Mouse (Mus musculus) stomach, embryonic 16.5 days (tissue): ENCODE measurements around the gene Nsd2. TPM values are rescaled to one million over a fixed set of nuclear protein-coding genes. Genes with fewer than 3 reads are reported as not detected.

Experiments
- ATAC-seq: fragments of 200-750 bp; cut with Nextera tagmentation; 2 replicates; pipeline ENCODE4 v1.8.0; 2017; ENCODE audit warnings: moderate number of reproducible peaks, moderate TSS enrichment; ENCODE audit not compliant: insufficient read depth, low FRiP score
- H3K27ac ChIP-seq: fragments of 300-500 bp; sonication (generic); 2 replicates; pipeline ENCODE4 v1.5.1; 2014; ENCODE audit warnings: low read length
- H3K27me3 ChIP-seq: fragments of 300-500 bp; sonication (generic); 2 replicates; pipeline ENCODE4 v1.6.1; 2014; ENCODE audit warnings: low read length, control low read depth, mixed read lengths; ENCODE audit not compliant: control insufficient read depth, insufficient read depth
- H3K36me3 ChIP-seq: fragments of 300-500 bp; sonication (generic); 2 replicates; pipeline ENCODE4 v1.6.1; 2014; ENCODE audit warnings: low read length; ENCODE audit not compliant: control insufficient read depth, insufficient read depth
- H3K4me1 ChIP-seq: fragments of 300-500 bp; sonication (generic); 2 replicates; pipeline ENCODE4 v1.6.1; 2014; ENCODE audit warnings: low read length, control low read depth, mixed read lengths; ENCODE audit not compliant: control insufficient read depth, insufficient read depth
- H3K4me2 ChIP-seq: fragments of 300-500 bp; sonication (generic); 2 replicates; pipeline ENCODE4 v1.6.1; 2014; ENCODE audit warnings: low read depth, low read length, mixed read lengths
- H3K4me3 ChIP-seq: fragments of 300-500 bp; sonication (generic); replicated peaks from 2 replicates; pipeline ENCODE4 v1.5.1; 2014; ENCODE audit warnings: mild to moderate bottlenecking, low read length
- H3K9ac ChIP-seq: fragments of 300-500 bp; sonication (generic); 2 replicates; pipeline ENCODE4 v1.6.1; 2014; ENCODE audit warnings: low read length
- H3K9me3 ChIP-seq: fragments of 300-500 bp; sonication (generic); replicated peaks from 2 replicates; pipeline ENCODE4 v1.6.1; 2016; ENCODE audit warnings: low read length, control low read depth; ENCODE audit not compliant: control insufficient read depth
- WGBS: fragments of 180-500 bp; shearing (Covaris S2); extraction: QIAGEN DNeasy Blood & Tissue Kit; methylation state at CpG from one replicate; pipeline ENCODE4 v1.1.7; 2014; 5-methylcytosine and 5-hydroxymethylcytosine counted together
- polyA plus RNA-seq: library from polyadenylated mRNA; unstranded; fragments of >200 nt; fragmentation: Nextera tagmentation; extraction: Ambion mirVana; gene quantifications from 2 replicates; pipeline ENCODE4 v1.2.1, GENCODE M21; 2015

Nsd2 gene
- polyA plus RNA-seq, 1 experiment from 2014 or later: 29.9 TPM

- Histone ChIP-seq H3K9ac (no peak overlapping the region), H3K4me1 (no peaks in the 10 kb centered on the region), H3K9me3 (no peaks in the 10 kb centered on the region), H3K36me3 (no peaks in the 10 kb centered on the region), H3K27ac (no peak overlapping the region), H3K4me3 (no peak overlapping the region), H3K4me2 (no peak overlapping the region), H3K27me3 (no peaks in the 10 kb centered on the region)
- ATAC-seq: no peak
- WGBS: 87% methylated on average over 3 of the region's 3 CpGs
These were observed 9.4 kb downstream of the Nsd2 start for GRCm38 (mm10) chr5:33829958-33830357.

- Histone ChIP-seq H3K36me3 (no peaks in the 10 kb centered on the region), H3K9me3 (no peaks in the 10 kb centered on the region), H3K27me3 (no peaks in the 10 kb centered on the region), H3K4me1 (no peaks in the 10 kb centered on the region), H3K9ac (no peak overlapping the region), H3K4me3 (no peak overlapping the region), H3K4me2 (no peak overlapping the region), H3K27ac (no peak overlapping the region)
- no peak for ATAC-seq
- WGBS: 72% methylated on average over 1 of the region's 1 CpGs
These were observed 10.3 kb downstream of the Nsd2 start for GRCm38 (mm10) chr5:33830832-33831231.

- no peak overlapping the region for H3K4me2 ChIP-seq
- H3K9me3 ChIP-seq: no peaks in the 10 kb centered on the region
- H3K4me1 ChIP-seq: no peaks in the 10 kb centered on the region
- ATAC-seq: no peak
- H3K9ac ChIP-seq: no peak overlapping the region
- 79% methylated on average over 1 of the region's 1 CpGs for WGBS
- no peaks in the 10 kb centered on the region for H3K27me3 ChIP-seq
- H3K4me3 ChIP-seq: no peak overlapping the region
- H3K36me3 ChIP-seq: peaks cover 4% of the 10 kb centered on the region
- H3K27ac ChIP-seq: no peak overlapping the region
These were observed 20.8 kb downstream of the Nsd2 start for GRCm38 (mm10) chr5:33841331-33841730.

DNA sequence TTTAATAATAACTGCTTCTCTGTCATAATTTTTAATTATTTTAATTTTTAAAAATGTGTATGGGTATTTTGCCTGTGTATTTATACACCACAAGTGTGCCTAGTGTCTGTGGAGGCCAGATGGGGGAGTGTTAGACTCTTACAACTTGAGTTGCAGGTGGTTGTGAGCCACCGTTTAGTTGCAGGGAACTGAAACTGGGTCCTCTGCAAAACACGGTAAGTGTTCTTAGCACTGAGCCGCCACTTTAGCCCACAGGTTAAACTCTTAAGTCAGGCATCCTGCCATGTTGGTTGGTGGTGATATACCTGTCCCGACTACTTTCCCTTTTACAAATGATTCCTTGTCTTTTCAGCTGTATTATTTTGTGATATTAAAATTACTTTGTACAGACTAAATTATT lies 22.0 kb downstream of the Nsd2 start:
- H3K4me3 ChIP-seq: no peak overlapping the region
- no peaks in the 10 kb centered on the region for H3K9me3 ChIP-seq
- 88% methylated on average over 4 of the region's 4 CpGs for WGBS
- peaks cover 6% of the 10 kb centered on the region for H3K36me3 ChIP-seq
- H3K9ac ChIP-seq: no peak overlapping the region
- H3K27ac ChIP-seq: no peak overlapping the region
- no peak for ATAC-seq
- no peak overlapping the region for H3K4me2 ChIP-seq
- H3K27me3 ChIP-seq: no peaks in the 10 kb centered on the region
- H3K4me1 ChIP-seq: no peaks in the 10 kb centered on the region

DNA sequence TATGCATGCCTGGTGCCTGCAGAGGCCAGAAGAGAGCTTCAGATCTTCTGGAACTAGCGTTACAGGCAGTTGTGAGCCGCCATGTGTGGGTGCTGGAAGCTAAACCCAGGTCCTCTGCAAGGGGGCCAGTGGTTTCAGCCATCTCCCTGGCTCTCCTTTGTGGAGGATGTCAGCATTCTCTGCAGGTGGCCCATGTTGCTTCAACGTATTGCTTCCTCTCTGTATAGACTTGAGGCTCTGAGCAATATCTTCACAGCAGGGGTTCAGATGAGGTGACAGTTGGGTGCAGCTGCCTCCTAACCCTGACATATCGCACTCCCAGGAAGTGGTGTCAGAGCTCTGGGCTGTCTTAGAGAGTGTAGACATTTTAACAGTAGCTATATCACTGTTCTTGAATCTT lies 30.9 kb downstream of the Nsd2 start:
- no peaks in the 10 kb centered on the region for H3K9me3 ChIP-seq
- WGBS: 96% methylated on average over 4 of the region's 4 CpGs
- no peak overlapping the region for H3K9ac ChIP-seq
- H3K27me3 ChIP-seq: no peaks in the 10 kb centered on the region
- no peak overlapping the region for H3K4me2 ChIP-seq
- ATAC-seq: no peak
- H3K27ac ChIP-seq: no peak overlapping the region
- peaks cover 9% of the 10 kb centered on the region; the same call in 1 of the 2 replicates for H3K36me3 ChIP-seq
- no peak overlapping the region for H3K4me3 ChIP-seq
- no peaks in the 10 kb centered on the region for H3K4me1 ChIP-seq

GRCm38 (mm10) chr5:33853086-33853485 lies 32.6 kb downstream of the Nsd2 start:
- Histone ChIP-seq H3K27ac (no peak overlapping the region), H3K4me1 (no peaks in the 10 kb centered on the region), H3K9me3 (no peaks in the 10 kb centered on the region), H3K27me3 (no peaks in the 10 kb centered on the region), H3K9ac (no peak overlapping the region), H3K4me2 (no peak overlapping the region), H3K36me3 (peaks cover 11% of the 10 kb centered on the region; the same call in 1 of the 2 replicates), H3K4me3 (no peak overlapping the region)
- no peak for ATAC-seq
- WGBS: 94% methylated on average over 1 of the region's 1 CpGs

DNA sequence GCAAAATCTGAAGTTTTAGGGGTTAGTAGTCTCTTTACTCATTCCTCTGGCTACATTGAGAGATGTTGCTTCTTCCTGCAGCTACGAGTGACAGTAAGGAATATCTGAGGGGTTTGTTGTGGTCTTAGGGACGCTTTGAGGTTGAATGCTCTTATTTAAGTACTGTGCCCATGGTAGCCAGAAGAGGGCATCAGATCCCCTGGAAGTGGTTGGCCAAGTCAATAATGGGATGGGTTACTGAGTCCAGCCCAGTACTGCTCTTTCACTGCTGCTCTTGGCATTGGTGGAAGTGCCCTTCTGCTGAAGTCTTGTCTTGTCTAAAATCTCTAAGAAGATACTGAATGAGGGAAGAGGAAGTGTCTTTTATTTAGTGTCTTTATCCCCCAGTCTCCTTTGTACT lies 33.5 kb downstream of the Nsd2 start:
- H3K36me3 ChIP-seq: peaks cover 15% of the 10 kb centered on the region; the same call in 1 of the 2 replicates
- no peaks in the 10 kb centered on the region for H3K4me1 ChIP-seq
- no peak overlapping the region for H3K27ac ChIP-seq
- no peak overlapping the region for H3K4me2 ChIP-seq
- no peak for ATAC-seq
- H3K9ac ChIP-seq: no peak overlapping the region
- no peaks in the 10 kb centered on the region for H3K9me3 ChIP-seq
- H3K27me3 ChIP-seq: no peaks in the 10 kb centered on the region
- no peak overlapping the region for H3K4me3 ChIP-seq
- 85% methylated on average over 2 of the region's 2 CpGs for WGBS

- no peaks in the 10 kb centered on the region for H3K27me3 ChIP-seq
- H3K9ac ChIP-seq: no peak overlapping the region
- H3K4me2 ChIP-seq: no peak overlapping the region
- no peak overlapping the region for H3K27ac ChIP-seq
- H3K36me3 ChIP-seq: peaks cover 33% of the 10 kb centered on the region
- no peak for ATAC-seq
- H3K4me3 ChIP-seq: no peak overlapping the region
- no peaks in the 10 kb centered on the region for H3K9me3 ChIP-seq
- no peaks in the 10 kb centered on the region for H3K4me1 ChIP-seq
These were observed 37.2 kb downstream of the Nsd2 start for GRCm38 (mm10) chr5:33857693-33858092.

- Histone ChIP-seq H3K27ac (no peak overlapping the region), H3K9me3 (no peaks in the 10 kb centered on the region), H3K4me3 (no peak overlapping the region), H3K9ac (no peak overlapping the region), H3K4me1 (no peaks in the 10 kb centered on the region), H3K4me2 (no peak overlapping the region), H3K27me3 (no peaks in the 10 kb centered on the region), H3K36me3 (peaks cover 12% of the 10 kb centered on the region)
- WGBS: 92% methylated on average over 1 of the region's 1 CpGs
- no peak for ATAC-seq
These were observed 54.9 kb downstream of the Nsd2 start for GRCm38 (mm10) chr5:33875472-33875871.

DNA sequence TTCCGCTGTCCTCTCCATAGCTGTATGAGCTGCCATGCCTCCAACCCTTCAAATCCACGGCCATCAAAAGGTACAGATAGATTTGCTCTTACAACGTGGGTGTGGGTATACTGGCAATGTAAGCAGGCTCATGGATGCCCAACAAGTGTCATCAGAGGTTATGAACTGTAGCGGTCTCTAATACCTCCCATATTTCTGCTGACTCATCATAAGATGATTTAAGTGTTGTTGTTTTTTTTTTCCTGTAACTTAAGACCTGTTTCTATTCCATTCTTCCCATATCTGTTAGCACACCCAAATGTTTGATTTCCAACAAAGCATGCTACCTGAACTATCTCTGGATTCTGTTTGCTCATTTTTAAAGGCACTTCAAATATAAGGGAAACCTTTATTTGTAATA lies 60.6 kb downstream of the Nsd2 start:
- no peak for ATAC-seq
- H3K36me3 ChIP-seq: peaks cover 35% of the 10 kb centered on the region

More for the DNA sequence above, 60.6 kb downstream of the Nsd2 start:
- WGBS: 93% methylated on average over 4 of the region's 4 CpGs
- Histone ChIP-seq H3K9ac (no peak overlapping the region), H3K4me1 (no peaks in the 10 kb centered on the region), H3K27me3 (no peaks in the 10 kb centered on the region), H3K27ac (no peak overlapping the region), H3K4me3 (no peak overlapping the region), H3K4me2 (no peak overlapping the region), H3K9me3 (no peaks in the 10 kb centered on the region)
